Mouse (Mus musculus) G1E (cell line): ENCODE measurements at regions not wholly inside any gene's neighbourhood (a gene's known extent, or its start where the extent isn't known, plus 50 kb on each side); places are given as distances from the start of the nearest gene placed in this dataset.

ENCODE experiments used
- CTCF ChIP-seq: IDR thresholded peaks from 2 replicates; pipeline ENCODE4 v1.5.1; 2012; ENCODE audit warnings: low read depth, low read length, inconsistent platforms, mixed read lengths
- GATA1 ChIP-seq: IDR thresholded peaks from 2 replicates; pipeline ENCODE4 v1.6.1; 2012; ENCODE audit warnings: borderline replicate concordance, low read length, inconsistent platforms, mixed read lengths
- POLR2AphosphoS5 ChIP-seq: IDR thresholded peaks from 2 replicates; pipeline ENCODE4 v1.6.1; 2012; ENCODE audit warnings: low read depth, low read length, inconsistent platforms; ENCODE audit not compliant: insufficient replicate concordance
- TAL1 ChIP-seq: conservative IDR thresholded peaks from 2 replicates; pipeline ENCODE4 v1.6.1; 2012; ENCODE audit warnings: low read depth, low read length, inconsistent platforms, mixed read lengths

- no peak for TF ChIP-seq CTCF
- TF ChIP-seq TAL1: no peak
- TF ChIP-seq GATA1: no peak
- no peak for TF ChIP-seq POLR2AphosphoS5
These were observed 196.1 kb downstream of the Tex29 start for GRCm38 (mm10) chr8:12036349-12036748.
